Mouse (Mus musculus): ENCODE data around the gene Tgoln1. TPM values are rescaled to one million over a fixed set of nuclear protein-coding genes. Genes with fewer than 3 reads are reported as not detected.

Tgoln1 gene
- 1,442 TPM for polyA plus RNA-seq (2014; fragmentation: Illumina TruSeq; extraction: RNeasy Lipid Tissue Mini Kit (QIAGEN cat#74804); ENCODE audit: low read depth, low replicate concordance)

GRCm38 (mm10) chr6:72616643-72617288 is at the start of gene Tgoln1:
Tgoln1 (minus strand) TSS chr6:72617000.

GRCm38 (mm10) chr6:72597956-72598753 is 18.6 kb downstream of the Tgoln1 start, which contains the start of the genes Elmod3 and Retsat:
Elmod3 (minus strand) TSS chr6:72598413.
Retsat (plus strand) TSS chr6:72598475.

Other genes with a start within 250 kb of the Tgoln1 start
- 0.16 TPM for gene Vamp5, start 236.5 kb downstream of the Tgoln1 start, polyA plus RNA-seq (2014; fragmentation: Illumina TruSeq; extraction: RNeasy Lipid Tissue Mini Kit (QIAGEN cat#74804); ENCODE audit: low read depth, low replicate concordance)
- 88.6 TPM for gene Vamp8, start 226.3 kb downstream of the Tgoln1 start, polyA plus RNA-seq (2014; fragmentation: Illumina TruSeq; extraction: RNeasy Lipid Tissue Mini Kit (QIAGEN cat#74804); ENCODE audit: low read depth, low replicate concordance)
- gene Ggcx, start 202.7 kb downstream of the Tgoln1 start, polyA plus RNA-seq (2014; fragmentation: Illumina TruSeq; extraction: RNeasy Lipid Tissue Mini Kit (QIAGEN cat#74804); ENCODE audit: low read depth, low replicate concordance), result 25.0 TPM
- 872 TPM for gene Mat2a, start 177.4 kb downstream of the Tgoln1 start, polyA plus RNA-seq (2014; fragmentation: Illumina TruSeq; extraction: RNeasy Lipid Tissue Mini Kit (QIAGEN cat#74804); ENCODE audit: low read depth, low replicate concordance)
- 0.69 TPM for gene Sh2d6, start 95.3 kb downstream of the Tgoln1 start, polyA plus RNA-seq (2014; fragmentation: Illumina TruSeq; extraction: RNeasy Lipid Tissue Mini Kit (QIAGEN cat#74804); ENCODE audit: low read depth, low replicate concordance)
- gene Capg, start 72.6 kb downstream of the Tgoln1 start, polyA plus RNA-seq (2014; fragmentation: Illumina TruSeq; extraction: RNeasy Lipid Tissue Mini Kit (QIAGEN cat#74804); ENCODE audit: low read depth, low replicate concordance), result 1.5 TPM
- 8.0 TPM for gene Elmod3, start 18.6 kb downstream of the Tgoln1 start, polyA plus RNA-seq (2014; fragmentation: Illumina TruSeq; extraction: RNeasy Lipid Tissue Mini Kit (QIAGEN cat#74804); ENCODE audit: low read depth, low replicate concordance)
- gene Retsat, start 18.5 kb downstream of the Tgoln1 start, polyA plus RNA-seq (2014; fragmentation: Illumina TruSeq; extraction: RNeasy Lipid Tissue Mini Kit (QIAGEN cat#74804); ENCODE audit: low read depth, low replicate concordance), result 12.1 TPM
- 13.7 TPM for gene Tcf7l1, start 172.3 kb upstream of the Tgoln1 start, polyA plus RNA-seq (2014; fragmentation: Illumina TruSeq; extraction: RNeasy Lipid Tissue Mini Kit (QIAGEN cat#74804); ENCODE audit: low read depth, low replicate concordance)

Measured in sigmoid colon, adult 10 weeks (tissue).